Mouse (Mus musculus) left cerebral cortex, adult 2 months (tissue): ENCODE measurements around the gene Slc9a8. TPM values are rescaled to one million over a fixed set of nuclear protein-coding genes. Genes with fewer than 3 reads are reported as not detected.

Source experiments
- DNase-seq, 2 experiments: peaks; one replicate each; pipeline ENCODE4 v3.0.0; 2021 to 2022; ENCODE audit warnings: low spot score in 2 of 2, mixed read lengths in 1 of 2; ENCODE audit errors: extremely low spot score in 1 of 2
- H3K27ac ChIP-seq: fragments of 200-600 bp; 2 replicates; pipeline ENCODE4 v1.8.1; 2022
- H3K4me3 ChIP-seq: fragments of 200-600 bp; 2 replicates; pipeline ENCODE4 v1.8.1; 2022
- CTCF ChIP-seq: fragments of 200-600 bp; IDR thresholded peaks from 2 replicates; pipeline ENCODE4 v1.8.1; 2022; ENCODE audit warnings: antibody characterized with exemption, mild to moderate bottlenecking, moderate library complexity
- intact Hi-C: fragments of 180-260 bp; cut with DNase I; formaldehyde crosslinking; loops from one replicate; pipeline ENCODE4 v1.15.1; 2025
- total RNA-seq, 2 experiments: library from RNA; stranded (reverse); gene quantifications; 2 replicates each; pipeline ENCODE4 v1.2.3; 2021

The Slc9a8 gene
- total RNA-seq, 2 experiments from 2014 or later = 31.1 to 34.4 TPM

DNA sequence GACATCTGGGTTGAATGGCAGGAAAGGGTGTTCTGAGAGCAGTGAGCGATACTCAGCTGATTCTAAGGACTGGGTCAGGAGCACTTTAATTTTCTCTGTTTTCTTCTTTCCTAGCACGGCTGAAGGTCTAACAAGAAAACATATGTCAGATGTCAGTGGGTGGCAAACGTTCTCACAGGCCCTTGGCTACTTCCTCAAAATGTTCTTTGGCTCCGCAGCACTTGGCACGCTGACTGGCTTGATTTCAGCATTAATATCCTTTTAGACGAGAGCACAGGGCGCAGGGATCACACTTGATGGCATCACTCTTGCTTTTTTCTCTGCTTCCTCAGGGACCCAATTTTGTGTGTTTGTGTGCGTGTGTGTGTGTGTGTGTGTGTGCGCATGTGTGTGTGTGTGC is 35.7 kb downstream of the Slc9a8 start:
- Histone ChIP-seq H3K27ac (no peak overlapping the region), H3K4me3 (no peak overlapping the region)
- no peak for DNase-seq
- no peak for TF ChIP-seq CTCF
- intact Hi-C loops = no loop called here

DNA sequence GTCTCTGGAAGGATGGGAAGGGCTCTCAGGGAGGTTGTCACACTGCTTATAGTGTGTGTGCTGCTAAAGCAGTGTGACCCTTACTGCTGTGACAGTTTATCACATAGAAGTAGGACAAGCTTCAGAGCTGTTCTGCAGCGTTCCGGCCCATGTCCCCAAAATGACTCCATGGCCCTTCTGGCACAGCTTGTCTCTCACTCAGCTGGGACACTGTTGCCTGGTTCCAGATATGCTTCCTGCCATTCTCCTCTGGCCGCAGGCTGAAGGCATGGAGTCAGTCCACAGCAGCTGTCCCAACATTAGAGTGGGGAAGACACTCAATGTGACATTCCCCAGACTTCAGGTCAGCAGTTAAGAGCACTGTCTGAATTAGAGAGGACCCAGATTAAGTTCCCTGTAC is 37.0 kb downstream of the Slc9a8 start:
- intact Hi-C loops = no loop called here
- no peak for DNase-seq
- TF ChIP-seq CTCF = no peak
- Histone ChIP-seq H3K4me3 (no peak overlapping the region), H3K27ac (no peak overlapping the region)

GRCm38 (mm10) chr2:167459071-167459865 is 37.8 kb downstream of the Slc9a8 start:
- intact Hi-C loops = no loop called here
- no peak for TF ChIP-seq CTCF
- no peak for DNase-seq
- Histone ChIP-seq H3K4me3 (no peak overlapping the region), H3K27ac (no peak overlapping the region)

DNA sequence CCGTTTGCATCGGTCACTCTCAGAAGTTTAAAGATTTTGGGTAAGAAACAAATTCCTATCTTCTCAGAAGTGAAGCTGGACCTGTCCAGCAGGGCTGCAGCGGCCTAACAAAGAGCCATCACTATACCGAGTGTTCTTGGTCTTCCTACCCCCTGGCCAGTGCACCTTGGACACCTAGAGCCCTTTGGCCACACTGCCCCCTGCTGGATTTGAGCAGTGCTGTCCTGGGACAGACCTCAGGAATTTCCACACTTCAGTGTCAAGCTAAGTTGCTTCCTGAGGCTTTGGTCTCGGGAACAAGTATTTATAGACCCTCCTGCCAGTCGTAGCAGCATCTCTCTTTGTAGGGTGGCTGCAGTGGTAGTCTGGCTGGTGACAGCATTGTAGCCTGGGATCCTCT is 41.4 kb downstream of the Slc9a8 start:
- no peak for DNase-seq
- H3K4me3 ChIP-seq = no peak overlapping the region
- peak; percentile 79 for TF ChIP-seq CTCF
- intact Hi-C loops = loop anchor here (2.0 kb wide), 1 partner anchor 182 kb away; no protein-coding TSS in a partner anchor
- no peak overlapping the region for H3K27ac ChIP-seq

- intact Hi-C loops = loop anchor here (2.0 kb wide), 1 partner anchor 183 kb away; no protein-coding TSS in a partner anchor
- TF ChIP-seq CTCF = no peak
- H3K27ac ChIP-seq = no peak overlapping the region
- no peak overlapping the region for H3K4me3 ChIP-seq
- DNase-seq = no peak
Measured at GRCm38 (mm10) chr2:167463802-167464201, 42.3 kb downstream of the Slc9a8 start.

DNA sequence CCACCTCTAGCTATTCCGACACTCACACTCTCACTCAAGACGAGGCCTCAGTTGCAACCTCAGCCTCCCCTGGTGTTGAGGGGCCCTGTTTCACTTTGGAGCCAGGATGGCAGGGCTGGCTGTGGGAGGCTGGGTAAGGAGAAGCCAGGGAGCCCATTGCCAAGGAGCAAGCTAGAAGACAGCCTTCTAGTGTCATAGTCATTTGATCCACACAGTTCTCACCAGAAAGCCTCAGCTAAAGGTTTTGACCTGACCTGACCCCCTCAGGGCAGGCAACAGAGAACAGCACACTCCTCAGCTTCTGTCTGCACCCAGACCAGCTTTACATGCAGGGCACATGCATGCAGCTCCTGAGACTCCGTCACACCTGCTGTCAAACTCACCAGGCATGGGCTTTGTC is 44.4 kb downstream of the Slc9a8 start:
- no peak overlapping the region for H3K4me3 ChIP-seq
- intact Hi-C loops = no loop called here
- no peak overlapping the region for H3K27ac ChIP-seq
- DNase-seq = no peak
- no peak for TF ChIP-seq CTCF

GRCm38 (mm10) chr2:167467214-167467613 is 45.7 kb downstream of the Slc9a8 start:
- DNase-seq = no peak
- no peak overlapping the region for H3K4me3 ChIP-seq
- H3K27ac ChIP-seq = no peak overlapping the region
- intact Hi-C loops = no loop called here
- no peak for TF ChIP-seq CTCF

DNA sequence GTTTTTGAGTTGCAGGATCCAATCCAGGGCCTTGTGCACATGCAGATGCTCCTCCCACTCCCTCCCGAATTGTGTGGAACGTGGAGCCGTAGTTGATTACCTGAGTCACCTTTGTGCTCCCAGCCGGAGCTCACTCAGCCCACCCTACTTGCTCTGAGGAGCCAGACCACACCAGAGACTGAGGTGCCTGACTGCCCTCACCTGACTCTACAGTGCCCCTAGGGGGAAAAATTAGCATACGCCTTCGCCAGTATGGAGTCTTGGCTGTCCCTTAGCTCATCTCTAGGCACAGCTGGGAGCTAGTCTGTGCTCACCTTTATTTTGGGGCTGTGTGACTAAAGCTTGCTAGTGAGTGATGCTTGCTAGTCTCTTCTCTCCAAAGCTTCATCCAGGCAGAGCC is 46.9 kb downstream of the Slc9a8 start:
- TF ChIP-seq CTCF = peak; percentile 6; the same call in 1 of the 2 replicates
- Histone ChIP-seq H3K27ac (no peak overlapping the region), H3K4me3 (no peak overlapping the region)
- intact Hi-C loops = no loop called here
- DNase-seq = no peak

- no peak for TF ChIP-seq CTCF
- intact Hi-C loops = no loop called here
- H3K27ac ChIP-seq = no peak overlapping the region
- DNase-seq = no peak
- no peak overlapping the region for H3K4me3 ChIP-seq
Measured at GRCm38 (mm10) chr2:167470611-167471010, 49.1 kb downstream of the Slc9a8 start.

DNA sequence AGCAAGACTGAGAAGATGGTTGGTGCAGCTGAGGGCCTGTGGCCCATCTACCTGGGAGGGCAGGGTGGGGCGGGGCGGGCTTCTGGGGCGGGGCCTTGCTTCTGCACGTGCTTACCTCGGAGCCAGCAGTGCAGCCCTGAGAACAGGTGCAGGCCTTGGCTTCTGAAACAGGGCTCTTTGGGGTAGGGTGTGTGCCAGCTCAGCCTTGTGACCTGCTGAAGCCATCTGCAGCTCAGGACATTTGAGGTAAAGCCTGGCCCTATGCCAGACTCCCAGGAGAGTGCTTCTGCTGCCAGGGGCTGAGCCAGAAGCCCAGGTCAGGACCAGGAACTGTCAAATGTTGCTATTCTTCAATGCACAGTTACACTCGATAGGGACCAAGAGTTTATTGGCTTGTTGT is 50.1 kb downstream of the Slc9a8 start:
- TF ChIP-seq CTCF = no peak
- no peak for DNase-seq
- intact Hi-C loops = no loop called here
- H3K4me3 ChIP-seq = no peak overlapping the region
- no peak overlapping the region for H3K27ac ChIP-seq

DNA sequence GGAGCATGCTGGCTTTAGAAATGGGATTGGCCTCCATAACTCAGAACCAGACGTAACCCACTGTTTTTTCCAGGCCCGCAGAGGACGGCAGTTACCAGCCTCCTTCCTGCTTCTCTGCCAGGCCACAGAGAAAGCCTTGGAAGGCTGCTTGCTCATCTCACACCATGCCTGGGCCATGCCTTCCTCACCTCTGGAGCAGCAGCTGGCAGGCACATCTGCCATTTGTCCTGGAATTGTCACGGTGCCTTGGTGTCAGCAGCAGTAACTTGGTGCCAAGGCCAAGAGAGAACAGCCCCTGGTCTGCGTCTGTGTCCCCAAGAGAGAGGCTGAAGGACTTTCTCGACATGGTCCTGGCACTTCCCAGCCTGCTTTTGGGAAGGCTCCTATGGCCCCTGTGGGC is 52.7 kb downstream of the Slc9a8 start:
- DNase-seq = no peak
- TF ChIP-seq CTCF = no peak
- intact Hi-C loops = no loop called here
- H3K27ac ChIP-seq = no peak overlapping the region
- H3K4me3 ChIP-seq = no peak overlapping the region

GRCm38 (mm10) chr2:167475596-167475995 is 54.1 kb downstream of the Slc9a8 start:
- intact Hi-C loops = no loop called here
- H3K27ac ChIP-seq = peak overlapping the region; percentile 72
- TF ChIP-seq CTCF = no peak
- no peak overlapping the region for H3K4me3 ChIP-seq
- no peak for DNase-seq

DNA sequence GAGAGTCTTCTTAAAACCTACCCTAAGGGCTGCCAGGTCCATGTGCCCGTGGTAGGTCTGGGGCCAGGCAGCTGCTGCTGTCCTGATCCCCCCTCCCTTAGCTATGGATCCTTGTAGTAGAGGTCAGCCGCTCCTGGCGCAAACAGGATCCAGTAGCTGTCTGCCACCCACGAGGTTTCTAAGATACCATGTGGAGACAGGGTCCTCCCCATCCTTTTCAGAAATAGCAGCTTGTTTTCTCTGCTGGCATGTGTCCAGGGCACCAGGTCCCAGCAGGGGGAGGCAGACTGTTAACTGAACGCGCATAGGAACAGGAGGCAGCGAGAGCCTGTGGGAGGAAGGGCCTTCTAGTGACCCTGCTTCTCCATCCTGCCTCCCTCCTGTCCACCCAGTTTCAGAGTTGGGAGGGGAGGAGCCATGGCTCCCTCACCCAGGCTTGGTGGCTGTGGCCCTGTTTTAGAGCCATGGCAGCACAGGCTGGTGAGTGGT is 54.7 kb downstream of the Slc9a8 start:
- Histone ChIP-seq H3K27ac (peak overlapping the region; percentile 72), H3K4me3 (no peak overlapping the region)
- TF ChIP-seq CTCF = peak; percentile 19
- DNase-seq = peak; percentile 61 to 65
- intact Hi-C loops = no loop called here
